Mouse (Mus musculus) hindbrain, embryonic 11.5 days (tissue): ENCODE measurements at regions not wholly inside any gene's neighbourhood (a gene's known extent, or its start where the extent isn't known, plus 50 kb on each side); places are given as distances from the start of the nearest gene placed in this dataset.

ENCODE experiments used
- ATAC-seq: fragments of 200-750 bp; cut with Nextera tagmentation; 2 replicates; pipeline ENCODE4 v1.8.0; 2017; ENCODE audit warnings: mild to moderate bottlenecking, moderate TSS enrichment, moderate library complexity; ENCODE audit not compliant: low FRiP score
- DNase-seq: peaks from one replicate; pipeline ENCODE4 v3.0.0-alpha.2; 2015; ENCODE audit warnings: low spot score
- H3K27ac ChIP-seq: fragments of 300-500 bp; sonication (generic); 2 replicates; pipeline ENCODE4 v1.5.1; 2014; ENCODE audit warnings: mild to moderate bottlenecking, low read depth, low read length
- H3K27me3 ChIP-seq: fragments of 300-500 bp; sonication (generic); 2 replicates; pipeline ENCODE4 v1.6.1; 2014; ENCODE audit warnings: mild to moderate bottlenecking, low read length, moderate library complexity, mixed read lengths; ENCODE audit not compliant: control insufficient read depth, insufficient read depth
- H3K36me3 ChIP-seq: fragments of 300-500 bp; sonication (generic); 2 replicates; pipeline ENCODE4 v1.6.1; 2014; ENCODE audit warnings: mild to moderate bottlenecking, low read length, moderate library complexity, mixed read lengths; ENCODE audit not compliant: control insufficient read depth, insufficient read depth
- H3K4me1 ChIP-seq: fragments of 300-500 bp; sonication (generic); replicated peaks from 2 replicates; pipeline ENCODE4 v1.6.1; 2014; ENCODE audit warnings: low read length, mixed read lengths; ENCODE audit not compliant: control insufficient read depth, insufficient read depth
- H3K4me2 ChIP-seq: fragments of 300-500 bp; sonication (generic); replicated peaks from 2 replicates; pipeline ENCODE4 v1.6.1; 2014; ENCODE audit warnings: mild to moderate bottlenecking, low read depth, low read length
- H3K4me3 ChIP-seq: fragments of 300-500 bp; sonication (generic); 2 replicates; pipeline ENCODE4 v1.5.1; 2014; ENCODE audit warnings: low read depth, low read length
- H3K9ac ChIP-seq: fragments of 300-500 bp; sonication (generic); 2 replicates; pipeline ENCODE4 v1.6.1; 2014; ENCODE audit warnings: low read depth, low read length
- H3K9me3 ChIP-seq: fragments of 300-500 bp; sonication (generic); 2 replicates; pipeline ENCODE4 v1.6.1; 2016; ENCODE audit warnings: low read length; ENCODE audit not compliant: control insufficient read depth
- WGBS: fragments of 180-500 bp; shearing (Covaris S2); extraction: QIAGEN DNeasy Blood & Tissue Kit; methylation state at CpG from one replicate; pipeline ENCODE4 v1.1.7; 2014; 5-methylcytosine and 5-hydroxymethylcytosine counted together

DNA sequence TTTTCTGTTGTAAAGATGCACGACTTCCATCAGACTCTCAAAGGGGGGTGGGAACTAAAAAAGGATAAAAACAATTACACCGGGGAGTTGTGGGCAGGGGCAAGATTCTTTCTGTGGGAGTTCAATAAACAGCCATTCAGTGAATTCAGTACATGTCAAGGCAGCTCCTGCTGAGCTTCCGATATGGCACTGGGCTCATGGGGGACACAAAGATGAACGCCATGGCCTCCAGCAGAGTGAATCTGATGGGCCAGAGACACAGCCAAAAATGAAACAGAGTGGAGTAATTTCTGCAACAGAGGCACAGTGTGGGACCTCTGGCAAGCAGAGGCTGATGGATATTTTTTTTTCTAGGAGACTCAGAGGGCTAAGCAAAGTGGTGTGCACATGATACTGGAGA lies 254.2 kb downstream of the AI593442 start:
- DNase-seq (no peak), ATAC-seq (no peak)
- no peak overlapping the region for H3K4me2 ChIP-seq
- H3K27ac ChIP-seq, result no peak overlapping the region
- H3K36me3 ChIP-seq, result no peaks in the 10 kb centered on the region
- no peaks in the 10 kb centered on the region for H3K4me1 ChIP-seq
- no peaks in the 10 kb centered on the region for H3K27me3 ChIP-seq
- no peak overlapping the region for H3K4me3 ChIP-seq
- WGBS, result 31% methylated on average over 4 of the region's 4 CpGs
- no peak overlapping the region for H3K9ac ChIP-seq
- H3K9me3 ChIP-seq, result no peaks in the 10 kb centered on the region

DNA sequence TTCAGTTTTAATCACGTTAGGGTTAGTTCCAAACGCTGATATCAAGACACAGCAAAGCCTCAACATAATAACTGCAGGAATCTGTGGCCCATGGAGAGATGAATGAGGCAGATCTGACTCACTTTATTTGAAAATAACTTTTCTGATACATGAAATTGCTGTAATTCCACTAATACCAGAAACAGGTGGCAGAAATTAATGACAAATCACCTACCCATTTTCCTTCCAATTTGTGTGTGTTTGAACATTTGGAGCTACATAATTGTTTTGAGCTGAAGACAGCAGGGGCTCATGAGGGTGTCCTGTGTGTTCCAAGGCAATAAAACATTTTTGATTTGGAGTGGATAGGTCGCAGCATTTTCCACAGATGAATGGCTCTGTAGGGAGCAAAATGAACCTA lies 254.2 kb upstream of the Zc3h12c start:
- no peaks in the 10 kb centered on the region for H3K36me3 ChIP-seq
- H3K9ac ChIP-seq, result no peak overlapping the region
- H3K9me3 ChIP-seq, result no peaks in the 10 kb centered on the region
- no peak for ATAC-seq
- H3K4me2 ChIP-seq, result no peak overlapping the region
- DNase-seq, result no peak
- WGBS, result 72% methylated on average over 3 of the region's 3 CpGs
- H3K27ac ChIP-seq, result no peak overlapping the region
- no peaks in the 10 kb centered on the region for H3K27me3 ChIP-seq
- H3K4me3 ChIP-seq, result no peak overlapping the region
- H3K4me1 ChIP-seq, result no peaks in the 10 kb centered on the region

DNA sequence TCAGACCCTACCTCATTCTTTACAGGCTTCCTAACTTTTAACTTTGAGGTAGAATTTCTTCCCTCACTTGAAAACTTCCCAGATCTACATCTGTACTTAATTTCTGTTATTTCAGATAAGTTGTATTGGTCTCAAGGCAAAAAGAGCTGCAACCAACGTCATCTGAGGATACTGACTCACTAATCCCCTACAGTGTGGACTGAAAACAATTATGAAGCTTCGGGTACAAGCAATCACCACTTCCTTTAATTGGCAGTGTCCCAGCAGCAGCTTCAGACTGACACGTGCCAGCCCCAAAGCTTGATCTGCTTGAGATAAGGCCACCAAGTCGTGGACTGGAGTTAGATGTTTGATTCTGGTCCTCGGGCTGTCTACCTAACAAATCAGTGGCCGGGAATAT lies 247.3 kb upstream of the Zc3h12c start:
- WGBS, result 73% methylated on average over 6 of the region's 6 CpGs
- no peak for ATAC-seq
- H3K4me3 ChIP-seq, result no peak overlapping the region
- H3K36me3 ChIP-seq, result no peaks in the 10 kb centered on the region
- no peaks in the 10 kb centered on the region for H3K9me3 ChIP-seq
- no peak for DNase-seq
- H3K4me1 ChIP-seq, result no peaks in the 10 kb centered on the region
- no peak overlapping the region for H3K4me2 ChIP-seq
- H3K27ac ChIP-seq, result no peak overlapping the region
- H3K9ac ChIP-seq, result no peak overlapping the region
- no peaks in the 10 kb centered on the region for H3K27me3 ChIP-seq

DNA sequence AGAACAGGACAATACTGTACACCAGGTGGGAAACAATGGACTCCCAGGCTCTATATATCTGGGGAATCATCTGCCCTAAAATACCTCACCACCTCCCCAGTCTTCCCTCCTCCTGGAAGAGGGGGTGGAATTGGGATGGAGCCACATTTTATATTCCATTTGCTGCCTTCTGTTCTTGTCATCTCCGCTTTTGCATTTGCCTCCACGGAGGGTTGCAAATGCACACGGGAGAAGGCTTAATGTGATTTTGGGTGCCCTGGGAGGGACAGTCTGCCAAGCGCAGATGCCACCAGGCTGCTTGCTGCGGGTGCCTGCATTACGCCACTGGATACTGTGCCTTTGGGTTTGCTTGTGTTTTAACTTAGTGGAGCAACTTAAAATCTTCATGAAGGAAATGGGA lies 239.5 kb upstream of the Zc3h12c start:
- no peak overlapping the region for H3K4me2 ChIP-seq
- 91% methylated on average over 6 of the region's 6 CpGs for WGBS
- ATAC-seq (no peak), DNase-seq (no peak)
- H3K4me3 ChIP-seq, result no peak overlapping the region
- no peaks in the 10 kb centered on the region for H3K4me1 ChIP-seq
- H3K36me3 ChIP-seq, result no peaks in the 10 kb centered on the region
- no peaks in the 10 kb centered on the region for H3K9me3 ChIP-seq
- H3K27ac ChIP-seq, result no peak overlapping the region
- H3K9ac ChIP-seq, result no peak overlapping the region
- H3K27me3 ChIP-seq, result no peaks in the 10 kb centered on the region

DNA sequence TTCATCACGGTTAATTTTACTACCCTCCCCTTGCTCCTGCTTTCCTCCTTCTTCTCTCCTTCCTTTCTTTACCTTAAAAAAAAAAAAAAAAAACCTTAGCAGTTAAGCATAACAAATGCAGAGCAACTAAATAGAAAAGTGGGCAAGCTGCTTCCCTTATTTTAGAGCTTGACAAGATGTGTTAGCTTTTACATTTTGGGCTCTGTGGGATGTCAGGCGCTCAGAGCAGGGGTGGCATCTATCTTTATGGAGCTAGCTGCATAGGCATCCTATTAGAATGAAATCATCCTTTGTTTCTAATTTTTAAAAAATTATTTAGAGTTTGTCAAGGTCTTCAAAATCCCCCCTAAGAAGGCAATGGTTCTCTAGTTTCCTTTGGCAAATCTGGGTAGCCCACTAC lies 234.1 kb upstream of the Zc3h12c start:
- ATAC-seq (no peak), DNase-seq (no peak)
- Histone ChIP-seq H3K27ac (no peak overlapping the region), H3K9ac (no peak overlapping the region), H3K9me3 (no peaks in the 10 kb centered on the region), H3K4me1 (no peaks in the 10 kb centered on the region), H3K27me3 (no peaks in the 10 kb centered on the region), H3K4me2 (no peak overlapping the region), H3K36me3 (no peaks in the 10 kb centered on the region), H3K4me3 (no peak overlapping the region)
- WGBS, result 77% methylated on average over 2 of the region's 2 CpGs

DNA sequence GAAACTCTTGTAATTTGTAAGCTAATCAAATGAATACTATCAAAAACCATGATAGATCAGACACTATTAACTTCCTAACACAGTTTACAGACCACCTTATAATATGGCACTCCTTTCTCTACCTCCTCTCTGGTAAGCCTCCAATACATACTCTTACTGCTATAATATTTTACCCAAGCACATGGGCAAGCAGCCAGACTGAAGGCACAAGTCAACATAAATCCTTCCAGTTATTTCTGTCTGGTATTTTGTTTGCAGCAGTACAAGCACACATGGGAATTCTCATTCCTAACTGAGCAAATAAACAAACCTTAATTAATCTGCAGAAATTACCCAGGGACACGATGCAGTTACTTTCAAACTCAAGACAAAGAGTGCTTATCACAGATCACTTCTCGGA lies 210.7 kb upstream of the Zc3h12c start:
- H3K36me3 ChIP-seq, result no peaks in the 10 kb centered on the region
- no peak overlapping the region for H3K9ac ChIP-seq
- WGBS, result 80% methylated on average over 2 of the region's 2 CpGs
- H3K27me3 ChIP-seq, result no peaks in the 10 kb centered on the region
- DNase-seq (no peak), ATAC-seq (no peak)
- H3K4me2 ChIP-seq, result no peak overlapping the region
- no peaks in the 10 kb centered on the region for H3K9me3 ChIP-seq
- no peaks in the 10 kb centered on the region for H3K4me1 ChIP-seq
- no peak overlapping the region for H3K4me3 ChIP-seq
- no peak overlapping the region for H3K27ac ChIP-seq

DNA sequence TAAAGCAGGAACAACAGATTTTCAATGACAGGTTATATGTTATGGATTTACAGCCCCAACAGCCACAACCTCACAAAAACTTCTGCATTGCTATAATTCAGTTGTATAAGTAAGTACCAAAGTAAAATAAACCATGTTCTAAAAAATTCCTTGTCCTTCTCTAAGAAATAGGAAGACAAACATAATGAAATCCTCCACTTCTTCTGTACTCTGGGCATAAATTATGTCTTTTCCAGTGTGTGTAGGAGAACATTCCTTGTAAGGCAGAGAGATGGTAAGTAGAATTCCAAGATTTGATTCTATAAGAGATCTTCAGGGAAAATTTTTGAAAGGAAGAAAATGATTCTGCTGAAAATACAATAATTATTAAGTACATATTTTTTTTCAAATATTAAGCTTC lies 209.4 kb upstream of the Zc3h12c start:
- no peak overlapping the region for H3K27ac ChIP-seq
- H3K36me3 ChIP-seq, result no peaks in the 10 kb centered on the region
- no peaks in the 10 kb centered on the region for H3K4me1 ChIP-seq
- no peak overlapping the region for H3K4me2 ChIP-seq
- H3K9me3 ChIP-seq, result no peaks in the 10 kb centered on the region
- DNase-seq (no peak), ATAC-seq (no peak)
- no peak overlapping the region for H3K4me3 ChIP-seq
- H3K27me3 ChIP-seq, result no peaks in the 10 kb centered on the region
- no peak overlapping the region for H3K9ac ChIP-seq

DNA sequence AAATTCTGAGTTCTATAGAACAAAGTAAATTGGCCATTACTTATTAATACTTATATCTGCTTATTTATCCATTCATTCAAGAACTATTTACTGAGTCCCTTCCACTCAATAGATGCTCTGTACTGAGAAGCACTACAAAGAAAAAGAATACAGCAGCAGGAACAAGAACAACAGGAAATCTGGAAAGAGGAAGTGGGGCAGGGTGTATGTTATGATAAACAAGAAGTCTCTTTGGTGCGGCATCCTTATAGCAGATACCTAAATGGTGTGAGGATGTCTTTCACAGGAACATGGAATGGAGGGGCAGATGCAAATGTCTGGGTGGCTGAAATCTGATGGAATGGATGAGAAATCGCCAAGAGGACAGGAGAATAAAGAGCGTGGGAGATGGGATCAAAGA lies 208.5 kb upstream of the Zc3h12c start:
- H3K4me3 ChIP-seq, result no peak overlapping the region
- WGBS, result 85% methylated on average over 3 of the region's 3 CpGs
- no peak for ATAC-seq

DNA sequence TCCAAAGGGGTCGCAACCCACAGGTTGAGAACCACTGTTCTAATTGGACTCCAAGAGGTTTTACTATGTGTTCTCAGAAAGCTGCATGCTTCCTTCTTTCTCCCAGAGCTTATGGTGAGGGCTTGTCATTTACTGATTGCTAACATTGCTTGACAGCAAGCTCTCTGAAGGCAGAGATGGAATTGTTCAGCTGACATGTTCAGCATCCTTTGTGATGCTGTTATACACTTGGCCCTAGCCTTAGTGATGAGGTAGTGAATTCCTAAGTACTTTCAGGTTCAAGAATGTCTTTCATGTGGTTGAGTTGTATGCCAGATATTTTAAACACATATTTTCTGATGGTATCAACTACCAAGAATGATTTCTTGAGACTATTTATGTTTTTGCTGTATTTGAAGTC lies 202.9 kb upstream of the Zc3h12c start:
- H3K27ac ChIP-seq, result no peak overlapping the region
- no peak overlapping the region for H3K9ac ChIP-seq
- no peak for ATAC-seq
- H3K4me2 ChIP-seq, result no peak overlapping the region
- 81% methylated on average over 1 of the region's 1 CpGs for WGBS
- no peaks in the 10 kb centered on the region for H3K36me3 ChIP-seq
- H3K9me3 ChIP-seq, result no peaks in the 10 kb centered on the region
- H3K4me1 ChIP-seq, result no peaks in the 10 kb centered on the region
- H3K27me3 ChIP-seq, result no peaks in the 10 kb centered on the region
- no peak overlapping the region for H3K4me3 ChIP-seq
- no peak for DNase-seq

More for the DNA sequence above, 208.5 kb upstream of the Zc3h12c start:
- Histone ChIP-seq H3K9me3 (no peaks in the 10 kb centered on the region), H3K27ac (no peak overlapping the region), H3K36me3 (no peaks in the 10 kb centered on the region), H3K4me1 (no peaks in the 10 kb centered on the region), H3K9ac (no peak overlapping the region), H3K27me3 (no peaks in the 10 kb centered on the region), H3K4me2 (no peak overlapping the region)
- DNase-seq, result no peak
